Comparison of ENCODE assay signal across 8 mouse cellular contexts in genomic region chr4:140821988-140822387, GRCm38 (mm10). TPM values are rescaled to one million over a fixed set of nuclear protein-coding genes. Genes with fewer than 3 reads are reported as not detected.
A peak's percentile ranks its signal among the peaks of the same experiment; 100 is the strongest.
DNase-seq lines count a peak whose midpoint lies in the region; ATAC-seq lines count a peak whose summit lies in the region.

No protein-coding gene starts in this region.

- no peak overlapping the region for H3K9ac ChIP-seq in embryonic facial prominence, embryonic 11.5 days (replicated peaks; ENCODE audit: low read length)

- no peaks in the 10 kb centered on the region for H3K27me3 ChIP-seq in embryonic facial prominence, embryonic 11.5 days (ENCODE audit: control insufficient read depth, insufficient read depth, low read length)
- no peaks in the 10 kb centered on the region for H3K27me3 ChIP-seq in splenic B cell, adult 2 months (ENCODE audit: control insufficient read depth, insufficient read depth, low read length, poor library complexity, severe bottlenecking)

- 70% methylated on average over 5 of the region's 5 CpGs for WGBS in embryonic facial prominence, embryonic 11.5 days

- no peak overlapping the region for H3K27ac ChIP-seq in embryonic facial prominence, embryonic 11.5 days (replicated peaks; ENCODE audit: low read depth, low read length)

- H3K4me2 ChIP-seq in embryonic facial prominence, embryonic 11.5 days (ENCODE audit: low read depth, low read length), result no peak overlapping the region

- no peaks in the 10 kb centered on the region for H3K4me1 ChIP-seq in embryonic facial prominence, embryonic 11.5 days (ENCODE audit: control insufficient read depth, insufficient read depth, low read length)

- H3K36me3 ChIP-seq in embryonic facial prominence, embryonic 11.5 days (replicated peaks; ENCODE audit: control insufficient read depth, insufficient read depth, low read depth, low read length), result no peaks in the 10 kb centered on the region
- no peaks in the 10 kb centered on the region for H3K36me3 ChIP-seq in splenic B cell, adult 2 months (ENCODE audit: control insufficient read depth, insufficient read depth, low read length, poor library complexity, severe bottlenecking)

- H3K4me3 ChIP-seq in embryonic facial prominence, embryonic 11.5 days (ENCODE audit: low read depth, low read length), result no peak overlapping the region

- peaks cover 3% of the 10 kb centered on the region for H3K9me3 ChIP-seq in embryonic facial prominence, embryonic 11.5 days (replicated peaks; ENCODE audit: control insufficient read depth, low read length)

- ATAC-seq in embryonic facial prominence, embryonic 11.5 days (replicated peaks; ENCODE audit: insufficient number of reproducible peaks, low FRiP score, low TSS enrichment, low read depth), result no peak
- peak; percentile 49 for ATAC-seq in megakaryocyte, adult 5-6 weeks (ENCODE audit: poor library complexity, severe bottlenecking)

- peak; percentile 52 for DNase-seq in embryo, embryonic 10 days (ENCODE audit: low spot score)
- DNase-seq in embryo, embryonic 9.5 days (ENCODE audit: extremely low spot score), result no peak
- DNase-seq in testis, postnatal 10 days (ENCODE audit: low spot score), result peak; percentile 69
- DNase-seq in testis, postnatal 14 days (ENCODE audit: low spot score), result no peak
- DNase-seq in embryonic facial prominence, embryonic 11.5 days (ENCODE audit: low spot score), result peak; percentile 51
- peak; percentile 70 to 79 for DNase-seq in layer of hippocampus, postnatal 10 days (ENCODE audit: low spot score in 2 of 2)
- peak; percentile 77 for DNase-seq in splenic B cell, adult 2 months (ENCODE audit: low read depth, low spot score)

RNA-seq across cellular contexts. Expression of gene Padi3, which starts 11.5 kb away (rescaled TPM):
- polyA plus RNA-seq in embryonic facial prominence, embryonic 11.5 days (2014; fragmentation: Nextera tagmentation; extraction: Ambion mirVana), result not detected in 2 replicates
- total RNA-seq in layer of hippocampus, postnatal 10 days (2021), result under 1 TPM in 1 of 2 experiments, not detected in 1; 0.11 TPM
- total RNA-seq in megakaryocyte, adult 5-6 weeks (2015), result 0.27 and 0.51 TPM in 2 replicates
- total RNA-seq in megakaryocyte, adult 5-6 weeks (2017), result 0.26 TPM in 1 of 2 replicates, not detected in the other

RNA-seq across cellular contexts. Expression of gene Padi1, which starts 23.6 kb away (rescaled TPM):
- polyA plus RNA-seq in embryonic facial prominence, embryonic 11.5 days (2014; fragmentation: Nextera tagmentation; extraction: Ambion mirVana), result 0.07 and 0.13 TPM in 2 replicates
- not detected for total RNA-seq in layer of hippocampus, postnatal 10 days (2021)
- not detected in 2 replicates for total RNA-seq in megakaryocyte, adult 5-6 weeks (2015)
- total RNA-seq in megakaryocyte, adult 5-6 weeks (2017), result not detected in 2 replicates

RNA-seq across cellular contexts. Expression of gene Padi4, which starts 48.0 kb away (rescaled TPM):
- polyA plus RNA-seq in embryonic facial prominence, embryonic 11.5 days (2014; fragmentation: Nextera tagmentation; extraction: Ambion mirVana), result 0.18 and 0.20 TPM in 2 replicates
- total RNA-seq in layer of hippocampus, postnatal 10 days (2021), result not detected
- 54.2 and 58.1 TPM in 2 replicates for total RNA-seq in megakaryocyte, adult 5-6 weeks (2015)
- 60.7 and 63.3 TPM in 2 replicates for total RNA-seq in megakaryocyte, adult 5-6 weeks (2017)

Comparison
In these comparisons a context has a peak if more than half of its experiments do, and no peak if none do; other contexts are left out.
1. DNase-seq: peak in embryo, embryonic 10 days (single experiment), testis, postnatal 10 days (single experiment), embryonic facial prominence, embryonic 11.5 days (single experiment), layer of hippocampus, postnatal 10 days (2 of 2) and splenic B cell, adult 2 months (single experiment); none in embryo, embryonic 9.5 days (single experiment) and testis, postnatal 14 days (single experiment).
2. RNA of gene Padi4, which starts 48.0 kb away (total RNA-seq): 54.2 to 63.3 TPM in megakaryocyte, adult 5-6 weeks; not detected in layer of hippocampus, postnatal 10 days; every median in the first group is over 10 times any median in the second.